Mouse (Mus musculus) kidney, adult 2 months (tissue): ENCODE results near the gene Tent5b.

Experiments
- CTCF ChIP-seq: fragments of 200-500 bp; conservative IDR thresholded peaks from 2 replicates; pipeline ENCODE4 v1.5.1; 2011; ENCODE audit warnings: low read depth, mild to moderate bottlenecking, control low read depth, low read length, moderate library complexity, mixed read lengths; ENCODE audit not compliant: insufficient read depth, insufficient read length
- POLR2A ChIP-seq: fragments of 200-500 bp; IDR thresholded peaks from one replicate; pipeline ENCODE4 v1.6.1; 2011; ENCODE audit warnings: low read depth, low read length, control low read depth

DNA sequence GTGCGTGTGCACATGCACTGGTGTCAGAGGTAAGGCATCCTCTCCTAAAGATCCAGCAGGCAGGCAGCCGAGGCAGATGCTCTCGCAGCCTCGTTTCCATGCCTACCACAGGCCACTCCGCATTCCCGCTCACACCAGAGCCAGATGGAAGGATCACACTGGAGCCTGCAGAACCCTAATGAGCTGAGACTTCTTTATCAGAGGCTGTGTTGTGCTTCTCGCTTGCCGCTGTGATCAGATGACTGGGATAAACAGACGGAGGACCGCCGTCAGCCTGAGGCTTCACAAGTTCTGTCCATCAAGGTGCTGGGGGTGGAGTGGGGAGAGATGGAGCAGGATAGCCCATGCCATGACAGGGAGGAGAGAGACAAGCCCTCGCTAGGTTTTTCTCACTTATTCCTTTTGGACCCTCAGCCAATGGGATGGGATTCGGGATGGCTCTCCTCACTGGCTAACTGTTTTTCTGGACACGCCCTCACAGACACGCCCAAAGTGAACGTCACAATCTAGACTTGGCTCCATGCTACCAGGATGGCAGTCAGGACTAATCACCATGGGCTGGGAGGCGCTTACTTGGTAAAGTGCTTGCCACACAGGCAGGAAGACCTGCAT is 47.3 kb upstream of the Tent5b start:
- no peak for TF ChIP-seq CTCF
- no peak for TF ChIP-seq POLR2A
